Mouse (Mus musculus) MEL (cell line): Measurements from ENCODE around the gene Gm20662. TPM values are rescaled to one million over a fixed set of nuclear protein-coding genes. Genes with fewer than 3 reads are reported as not detected.

Experiments used
- DNase-seq: peaks from one replicate; pipeline ENCODE4 v3.0.0; 2011; ENCODE audit warnings: low read depth, low spot score
- H3K27ac ChIP-seq: 2 replicates; pipeline ENCODE4 v1.5.1; 2012; ENCODE audit warnings: low read depth, mild to moderate bottlenecking, control low read depth, low read length, moderate library complexity; ENCODE audit not compliant: control insufficient read depth
- H3K27me3 ChIP-seq, 2 experiments: fragments of 150-350 bp in 1 of 2; sonication (generic) in 1 of 2; 2 replicates each; pipeline ENCODE4 v1.6.1; 2012; ENCODE audit warnings: low read length in 2 of 2, mild to moderate bottlenecking in 2 of 2, improper control_type of control experiment in 1 of 2, moderate library complexity in 1 of 2; ENCODE audit not compliant: insufficient read depth in 2 of 2, control insufficient read depth in 1 of 2
- H3K36me3 ChIP-seq, 2 experiments: 2 replicates each; pipeline ENCODE4 v1.6.1; 2012 to 2014; ENCODE audit warnings: low read length in 2 of 2, improper control_type of control experiment in 1 of 2, inconsistent platforms in 1 of 2, mild to moderate bottlenecking in 1 of 2; ENCODE audit not compliant: insufficient read depth in 2 of 2, control insufficient read depth in 1 of 2
- H3K4me1 ChIP-seq, 2 experiments: fragments of 150-350 bp in 1 of 2; sonication (generic) in 1 of 2; 2 replicates each; pipeline ENCODE4 v1.6.1; 2012; ENCODE audit warnings: low read length in 2 of 2, improper control_type of control experiment in 1 of 2, mild to moderate bottlenecking in 1 of 2; ENCODE audit not compliant: insufficient read depth in 2 of 2, control insufficient read depth in 1 of 2
- H3K4me3 ChIP-seq, 2 experiments: fragments of 150-350 bp in 1 of 2; sonication (generic) in 1 of 2; 2 replicates each; pipeline ENCODE4 v1.5.1; 2012; ENCODE audit warnings: low read depth in 2 of 2, low read length in 2 of 2, mild to moderate bottlenecking in 2 of 2, moderate library complexity in 2 of 2, control low read depth in 1 of 2, improper control_type of control experiment in 1 of 2; ENCODE audit not compliant: control insufficient read depth in 1 of 2, insufficient read depth in 1 of 2
- H3K79me2 ChIP-seq: 2 replicates; pipeline ENCODE4 v1.6.1; 2012; ENCODE audit warnings: mild to moderate bottlenecking, low read length, moderate library complexity; ENCODE audit not compliant: control insufficient read depth, poor library complexity, insufficient read depth
- H3K9ac ChIP-seq: 2 replicates; pipeline ENCODE4 v1.6.1; 2012; ENCODE audit warnings: low read depth, mild to moderate bottlenecking, control low read depth, low read length, moderate library complexity; ENCODE audit not compliant: control insufficient read depth, poor library complexity, severe bottlenecking
- H3K9me3 ChIP-seq: fragments of 150-350 bp; sonication (generic); replicated peaks from 2 replicates; pipeline ENCODE4 v1.6.1; 2012; ENCODE audit warnings: mild to moderate bottlenecking, low read length, improper control_type of control experiment, moderate library complexity; ENCODE audit not compliant: insufficient read depth
- CHD1 ChIP-seq: IDR thresholded peaks from 2 replicates; pipeline ENCODE4 v1.6.1; 2012; ENCODE audit warnings: low read depth, mild to moderate bottlenecking, inconsistent platforms, low read length, improper control_type of control experiment
- GATA1 ChIP-seq: IDR thresholded peaks from 2 replicates; pipeline ENCODE4 v1.6.1; 2011; ENCODE audit warnings: low read depth, low read length, improper control_type of control experiment
- KAT2A ChIP-seq: conservative IDR thresholded peaks from 2 replicates; pipeline ENCODE4 v1.6.1; 2012; ENCODE audit warnings: low read depth, low read length, improper control_type of control experiment, inconsistent platforms
- MAZ ChIP-seq: IDR thresholded peaks from 2 replicates; pipeline ENCODE4 v1.6.1; 2012; ENCODE audit warnings: low read depth, mild to moderate bottlenecking, inconsistent platforms, low read length, improper control_type of control experiment
- MEF2A ChIP-seq: IDR thresholded peaks from 2 replicates; pipeline ENCODE4 v1.6.1; 2014; ENCODE audit warnings: low read depth, mild to moderate bottlenecking, inconsistent platforms, low read length, improper control_type of control experiment; ENCODE audit not compliant: poor library complexity, insufficient replicate concordance, severe bottlenecking; ENCODE audit errors: extremely low read depth
- MXI1 ChIP-seq: IDR thresholded peaks from 2 replicates; pipeline ENCODE4 v1.6.1; 2011; ENCODE audit warnings: mild to moderate bottlenecking, low read depth, low read length, improper control_type of control experiment
- MYB ChIP-seq: IDR thresholded peaks from 2 replicates; pipeline ENCODE4 v1.6.1; 2011; ENCODE audit warnings: mild to moderate bottlenecking, low read depth, low read length, improper control_type of control experiment
- NRF1 ChIP-seq: IDR thresholded peaks from 2 replicates; pipeline ENCODE4 v1.6.1; 2014; ENCODE audit warnings: low read depth, mild to moderate bottlenecking, inconsistent platforms, low read length, improper control_type of control experiment, moderate library complexity; ENCODE audit not compliant: poor library complexity, insufficient read depth, severe bottlenecking
- RAD21 ChIP-seq: IDR thresholded peaks from 2 replicates; pipeline ENCODE4 v1.6.1; 2011; ENCODE audit warnings: mild to moderate bottlenecking, low read depth, low read length, improper control_type of control experiment
- UBTF ChIP-seq: IDR thresholded peaks from 2 replicates; pipeline ENCODE4 v1.6.1; 2012; ENCODE audit warnings: low read depth, mild to moderate bottlenecking, inconsistent platforms, low read length, improper control_type of control experiment, moderate library complexity, borderline replicate concordance; ENCODE audit not compliant: insufficient read depth
- USF1 ChIP-seq: IDR thresholded peaks from 2 replicates; pipeline ENCODE4 v1.6.1; 2014; ENCODE audit warnings: low read depth, mild to moderate bottlenecking, inconsistent platforms, low read length, improper control_type of control experiment, moderate library complexity
- ZMIZ1 ChIP-seq: IDR thresholded peaks from 2 replicates; pipeline ENCODE4 v1.6.1; 2012; ENCODE audit warnings: low read depth, mild to moderate bottlenecking, inconsistent platforms, low read length, improper control_type of control experiment, moderate library complexity
- polyA plus RNA-seq, 2 experiments: library from polyadenylated mRNA; stranded (reverse) in 1 of 2; unstranded in 1 of 2; fragments of >175 nt in 1 of 2; fragments of >200 nt in 1 of 2; gene quantifications; 2 replicates each; pipeline versions ENCODE4 v1.2.1 to v1.2.4; 2012; ENCODE audit warnings: low replicate concordance in 2 of 2, low read depth in 1 of 2; ENCODE audit not compliant: insufficient read length in 2 of 2, insufficient read depth in 1 of 2, missing spikeins in 1 of 2
- total RNA-seq: library from RNA; depleted of rRNA; stranded (reverse); fragments of 300-350 nt; gene quantifications from 2 replicates; pipeline ENCODE4 v1.2.3, GENCODE M21; 2012

Gene Gm20662
- total and polyA plus RNA-seq, 3 experiments, result 0.73 to 1.2 TPM; not detected in 1

- no peak for DNase-seq
- no peak within 1 kb of the TSS for H3K9ac ChIP-seq
- peaks cover 0 to 8% of the 10 kb centered on the region in 2 experiments; a peak in 2 of 4 replicates for H3K36me3 ChIP-seq
- no peaks in the 10 kb centered on the region for H3K27me3 ChIP-seq
- peaks cover 5 to 15% of the 10 kb centered on the region in 2 experiments for H3K4me1 ChIP-seq
- no peak within 1 kb of the TSS for H3K27ac ChIP-seq
- no peak for TF ChIP-seq MXI1
- H3K79me2 ChIP-seq, result no peaks in the 10 kb centered on the region
- H3K9me3 ChIP-seq, result no peaks in the 10 kb centered on the region
- H3K4me3 ChIP-seq, result no peak within 1 kb of the TSS
These were observed 4.0 kb upstream of the Gm20662 start, which contains the start of gene Cdhr4 for GRCm38 (mm10) chr9:107992197-107992596. TSS of gene Cdhr4 (plus strand) at chr9:107992497.

DNA sequence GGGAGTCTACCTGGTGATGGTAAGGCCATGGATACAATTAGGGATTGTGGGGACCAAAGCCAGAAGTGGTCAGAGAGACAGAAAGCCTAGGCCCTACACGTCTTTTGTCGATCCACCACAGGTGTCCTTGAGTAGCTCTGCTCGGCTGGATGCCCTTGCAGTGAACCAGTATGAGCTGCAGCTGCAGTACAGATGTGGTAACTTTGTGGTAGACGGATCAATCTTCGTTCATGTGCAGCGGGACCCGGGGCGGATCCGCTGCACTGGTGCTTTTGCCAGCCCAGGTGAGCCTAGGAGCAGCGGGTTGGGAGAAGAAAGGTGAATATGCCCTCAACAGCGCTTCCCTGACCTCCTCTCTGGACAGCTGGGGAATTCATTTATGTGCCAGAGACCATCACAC, 3.1 kb upstream of the Gm20662 start:
- H3K27me3 ChIP-seq, result no peaks in the 10 kb centered on the region
- DNase-seq, result no peak
- TF ChIP-seq KAT2A (no peak), ZMIZ1 (no peak), UBTF (no peak), RAD21 (no peak), GATA1 (no peak)
- H3K79me2 ChIP-seq, result no peaks in the 10 kb centered on the region
- H3K4me3 ChIP-seq, result no peak overlapping the region
- H3K27ac ChIP-seq, result no peak overlapping the region
- H3K36me3 ChIP-seq, result peaks cover 0 to 8% of the 10 kb centered on the region in 2 experiments; a peak in 2 of 4 replicates
- no peaks in the 10 kb centered on the region for H3K9me3 ChIP-seq
- H3K4me1 ChIP-seq, result peaks cover 5 to 15% of the 10 kb centered on the region in 2 experiments
- H3K9ac ChIP-seq, result no peak overlapping the region

GRCm38 (mm10) chr9:107994464-107994863, 1.7 kb upstream of the Gm20662 start:
- TF ChIP-seq MAZ (no peak), CHD1 (no peak), MEF2A (no peak), MYB (no peak), USF1 (no peak), GATA1 (peak; percentile 69), ZMIZ1 (no peak), NRF1 (no peak)
- H3K9ac ChIP-seq, result no peak overlapping the region
- H3K79me2 ChIP-seq, result no peaks in the 10 kb centered on the region
- DNase-seq, result peak; percentile 56
- peaks cover 5 to 15% of the 10 kb centered on the region in 2 experiments for H3K4me1 ChIP-seq
- H3K4me3 ChIP-seq, result no peak overlapping the region
- peaks cover 0 to 8% of the 10 kb centered on the region in 2 experiments; a peak in 2 of 4 replicates for H3K36me3 ChIP-seq
- no peaks in the 10 kb centered on the region for H3K9me3 ChIP-seq
- no peak overlapping the region for H3K27ac ChIP-seq
- no peaks in the 10 kb centered on the region for H3K27me3 ChIP-seq
